Mouse (Mus musculus) fibroblast of lung, adult 2 months (primary cell): ENCODE results near the gene Scg5.
A peak's percentile ranks its signal among the peaks of the same experiment; 100 is the strongest.

Source experiments
- DNase-seq: peaks from one replicate; pipeline ENCODE4 v3.0.0-alpha.2; 2011; ENCODE audit warnings: low read depth

Scg5 gene

DNA sequence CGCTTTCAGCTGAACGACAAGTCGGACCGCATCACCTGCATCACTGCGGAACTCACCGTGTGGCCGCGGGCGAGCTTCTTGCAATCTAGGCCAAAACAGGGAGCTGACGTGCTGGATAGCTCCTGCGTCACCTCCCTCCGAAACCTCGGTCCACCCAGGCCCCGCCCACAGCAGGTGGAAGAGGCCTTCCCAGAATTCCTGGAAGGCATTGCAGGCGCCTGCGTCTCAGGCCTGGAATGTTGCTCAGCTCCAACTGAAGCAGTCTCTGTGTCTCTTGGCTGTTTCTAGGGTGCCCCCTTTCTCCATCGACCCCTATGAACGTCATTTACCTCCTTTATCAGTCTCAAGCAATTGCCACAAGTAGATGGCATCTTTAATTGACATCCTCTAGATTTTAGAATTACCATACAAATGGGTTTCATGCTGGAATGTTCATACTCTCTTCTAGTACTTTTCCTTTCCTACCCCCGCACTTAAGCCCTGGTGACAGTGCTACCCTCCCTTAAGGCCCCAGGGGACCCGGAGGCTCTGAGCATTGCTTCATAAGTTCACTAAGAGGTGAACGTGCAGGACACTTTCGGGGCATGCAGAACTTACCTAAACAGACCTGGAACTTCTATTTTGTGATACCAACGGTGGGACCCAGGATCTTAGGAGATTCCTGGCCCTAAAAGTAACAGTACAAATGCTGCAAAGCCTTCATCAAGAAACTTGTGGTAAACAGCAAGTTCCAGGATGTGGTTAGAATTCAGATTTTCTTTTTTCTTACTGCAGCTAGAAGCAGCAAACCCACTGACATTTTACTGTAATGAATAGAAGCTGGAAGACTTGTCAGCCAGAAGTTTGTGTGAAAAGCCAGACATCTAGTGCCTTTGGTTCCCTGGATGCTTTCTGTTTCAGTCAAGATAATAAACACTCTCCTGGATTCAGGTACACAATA lies at the start of gene Scg5:
Scg5 (minus strand) TSS at position 179 of the 940 bp plus-strand sequence.
- no peak for DNase-seq

- no peak for DNase-seq
Measured at GRCm38 (mm10) chr2:113870115-113870514, 41.2 kb upstream of the Scg5 start.

- no peak for DNase-seq
Measured at GRCm38 (mm10) chr2:113868404-113868803, 39.5 kb upstream of the Scg5 start.

DNA sequence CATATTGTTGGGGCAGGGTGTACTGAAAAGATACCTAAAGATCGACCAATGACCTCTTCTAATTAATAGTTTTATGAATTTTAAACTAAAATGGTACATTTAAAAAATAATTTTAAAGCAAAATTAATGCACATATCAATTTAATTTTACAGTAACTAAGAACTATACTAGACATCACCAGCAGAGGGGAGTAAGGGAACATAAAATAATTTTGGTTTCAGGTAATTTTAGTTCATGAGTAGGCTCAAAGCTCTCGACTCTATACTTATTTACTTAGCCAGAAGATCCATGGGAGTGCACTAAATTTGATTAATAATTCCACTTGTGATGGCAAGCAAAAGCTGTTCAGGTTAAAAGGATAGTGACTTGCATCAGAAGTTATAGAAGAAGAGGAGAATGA lies 37.2 kb upstream of the Scg5 start:
- DNase-seq = no peak

DNA sequence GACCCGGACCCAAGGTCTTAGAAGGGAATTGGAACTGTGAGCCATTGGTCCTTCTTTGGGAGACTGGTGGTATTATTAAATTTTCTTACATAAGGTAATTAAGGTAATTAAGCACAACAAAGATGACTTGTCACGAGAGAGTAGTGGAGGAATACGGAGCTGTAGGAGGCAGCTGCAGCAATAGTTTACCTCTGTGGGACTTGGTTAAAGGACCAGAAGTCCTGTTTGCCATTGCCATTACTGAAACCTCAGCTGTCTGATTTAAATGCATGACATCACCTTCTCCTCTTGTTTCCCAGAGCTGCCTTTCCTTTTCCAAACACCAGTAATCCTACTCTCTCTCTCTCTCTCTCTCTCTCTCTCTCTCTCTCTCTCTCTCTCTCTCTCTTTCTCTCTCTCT lies 20.2 kb upstream of the Scg5 start:
- DNase-seq = no peak

GRCm38 (mm10) chr2:113848245-113849121 lies 19.6 kb upstream of the Scg5 start, which contains the start of gene Arhgap11a:
Gene Arhgap11a (minus strand): TSS chr2:113848661.
- peak; percentile 77 for DNase-seq

- DNase-seq = no peak
Measured at GRCm38 (mm10) chr2:113847678-113848244, 18.8 kb upstream of the Scg5 start.

DNA sequence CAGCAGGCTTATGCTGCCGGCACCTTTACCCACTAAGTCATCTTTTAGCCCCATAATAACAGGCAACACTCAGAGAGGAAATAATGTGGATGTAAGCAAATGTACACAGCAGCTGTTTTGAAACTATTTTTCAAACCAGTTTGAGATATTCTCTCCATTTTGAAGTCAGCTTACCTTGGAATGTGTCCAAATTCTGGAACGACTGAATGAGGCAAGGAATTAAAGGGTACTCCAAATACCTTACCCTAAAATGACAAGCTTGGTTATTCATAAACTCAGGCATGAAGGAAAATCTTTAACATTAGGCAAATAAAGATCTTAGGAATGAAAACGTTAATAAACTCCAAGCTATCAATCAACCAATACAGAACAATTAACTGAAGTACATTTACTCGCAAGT lies 16.2 kb upstream of the Scg5 start:
- DNase-seq = no peak

GRCm38 (mm10) chr2:113841656-113842437 lies 12.9 kb upstream of the Scg5 start:
- DNase-seq = no peak

- DNase-seq = no peak
Measured at GRCm38 (mm10) chr2:113839488-113839887, 10.6 kb upstream of the Scg5 start.

DNA sequence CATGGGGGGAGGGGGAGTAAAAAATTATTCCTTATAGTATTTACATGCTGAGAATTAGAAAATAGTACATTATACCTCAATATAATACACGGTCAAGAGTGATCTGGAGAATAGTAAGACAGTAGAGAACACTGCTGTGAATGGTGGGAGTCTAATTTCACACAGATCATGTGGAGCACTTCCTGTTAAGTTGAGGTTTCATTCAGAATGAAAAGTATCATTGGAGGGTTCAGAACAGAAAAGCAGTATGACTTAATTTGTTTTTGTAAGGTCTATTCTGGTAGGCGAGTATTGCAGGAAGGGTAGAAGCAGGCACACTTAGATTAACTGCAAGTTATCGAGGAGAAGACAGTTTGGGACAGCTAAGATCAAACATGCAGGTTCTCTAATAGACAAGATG lies 6.3 kb upstream of the Scg5 start:
- DNase-seq = no peak

- no peak for DNase-seq
Measured at GRCm38 (mm10) chr2:113828086-113828942, 607 bp downstream of the Scg5 start.

DNA sequence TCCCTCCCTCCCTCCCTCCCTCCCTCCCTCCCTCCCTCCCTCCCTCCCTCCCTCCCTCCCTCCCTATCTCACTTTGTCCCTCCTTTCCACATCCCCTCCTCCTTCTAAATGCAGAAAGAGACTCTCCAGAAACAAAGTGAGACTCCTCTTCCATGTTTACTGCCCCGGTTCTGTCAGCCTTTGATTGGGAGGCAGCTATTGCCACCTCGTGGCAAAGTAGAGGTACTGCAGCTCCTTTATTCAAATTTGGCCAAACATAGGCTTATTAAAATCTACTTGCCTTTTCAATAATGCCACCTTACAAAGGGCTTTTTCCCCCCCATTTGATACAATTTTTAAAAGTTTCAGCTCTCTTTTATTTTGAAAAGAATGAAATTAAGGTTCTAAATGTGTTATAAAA lies 5.0 kb downstream of the Scg5 start:
- DNase-seq = no peak

GRCm38 (mm10) chr2:113822367-113822766 lies 6.6 kb downstream of the Scg5 start:
- DNase-seq = no peak

- DNase-seq = peak; percentile 70
Measured at GRCm38 (mm10) chr2:113821176-113821734, 7.7 kb downstream of the Scg5 start.

DNA sequence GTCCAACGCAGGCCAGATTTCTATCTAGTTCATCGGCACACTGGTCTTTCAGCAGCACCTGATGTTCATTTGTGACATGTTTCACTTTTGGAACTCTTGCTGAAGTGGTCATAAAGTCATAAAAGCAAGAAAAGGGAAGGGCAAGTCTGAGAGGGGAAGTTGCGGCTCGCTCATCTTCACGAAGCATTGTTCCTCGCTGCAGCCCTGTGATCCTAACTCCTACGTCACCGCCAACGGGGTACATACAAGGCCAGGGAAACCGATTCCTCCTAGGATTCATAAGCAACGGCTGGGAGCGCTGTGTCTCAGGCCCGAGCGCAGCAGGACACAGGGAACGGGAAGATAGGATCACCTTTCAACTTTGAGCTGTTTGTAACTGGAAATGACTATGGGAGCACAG lies 8.8 kb downstream of the Scg5 start:
- DNase-seq = no peak

GRCm38 (mm10) chr2:113817681-113818606 lies 11.0 kb downstream of the Scg5 start:
- no peak for DNase-seq

DNA sequence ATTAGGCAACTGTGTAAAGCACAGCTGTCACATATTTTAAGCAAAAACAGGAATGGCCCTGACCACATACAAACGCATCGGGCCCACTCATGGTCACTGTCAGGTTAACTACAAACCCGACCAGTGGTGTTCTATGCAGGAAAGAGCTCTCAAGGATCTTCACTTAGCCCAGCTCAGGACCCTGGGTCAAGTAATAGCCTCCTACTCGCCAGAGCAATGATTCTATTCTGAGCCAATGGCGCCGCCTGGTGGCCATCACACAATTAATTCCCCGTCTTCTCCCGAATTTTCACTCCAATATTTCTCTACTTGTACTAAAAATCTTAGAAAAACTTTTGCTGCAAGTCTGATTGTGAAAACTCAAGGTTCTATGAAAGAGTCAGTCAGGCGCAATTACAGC lies 21.3 kb downstream of the Scg5 start:
- DNase-seq = peak; percentile 50
